Mouse (Mus musculus) forebrain, embryonic 14.5 days (tissue): ENCODE data around the gene Chl1. TPM values are rescaled to one million over a fixed set of nuclear protein-coding genes. Genes with fewer than 3 reads are reported as not detected.

ENCODE experiments used
- ATAC-seq: fragments of 200-750 bp; cut with Nextera tagmentation; 2 replicates; pipeline ENCODE4 v1.8.0; 2017; ENCODE audit warnings: mild to moderate bottlenecking, moderate library complexity
- DNase-seq: peaks from one replicate; pipeline ENCODE4 v3.0.0-alpha.2; 2015; ENCODE audit warnings: low spot score
- H3K27ac ChIP-seq: fragments of 300-500 bp; sonication (generic); 2 replicates; pipeline ENCODE4 v1.5.1; 2014; ENCODE audit warnings: low read depth, mild to moderate bottlenecking, control low read depth, low read length, moderate library complexity
- H3K27me3 ChIP-seq: fragments of 300-500 bp; sonication (generic); replicated peaks from 2 replicates; pipeline ENCODE4 v1.6.1; 2014; ENCODE audit warnings: low read length, control low read depth, mixed read lengths; ENCODE audit not compliant: control insufficient read depth, insufficient read depth
- H3K36me3 ChIP-seq: fragments of 300-500 bp; sonication (generic); 2 replicates; pipeline ENCODE4 v1.6.1; 2014; ENCODE audit warnings: low read length, control low read depth; ENCODE audit not compliant: control insufficient read depth, insufficient read depth
- H3K4me1 ChIP-seq: fragments of 300-500 bp; sonication (generic); 2 replicates; pipeline ENCODE4 v1.6.1; 2014; ENCODE audit warnings: antibody characterized with exemption, low read length, control low read depth; ENCODE audit not compliant: control insufficient read depth, insufficient read depth
- H3K4me2 ChIP-seq: fragments of 300-500 bp; sonication (generic); 2 replicates; pipeline ENCODE4 v1.6.1; 2014; ENCODE audit warnings: mild to moderate bottlenecking, control low read depth, low read length
- H3K4me3 ChIP-seq: fragments of 300-500 bp; sonication (generic); 2 replicates; pipeline ENCODE4 v1.5.1; 2014; ENCODE audit warnings: low read depth, low read length, control low read depth
- H3K9ac ChIP-seq: fragments of 300-500 bp; sonication (generic); 2 replicates; pipeline ENCODE4 v1.6.1; 2014; ENCODE audit warnings: mild to moderate bottlenecking, low read length, control low read depth, moderate library complexity
- H3K9me3 ChIP-seq: fragments of 300-500 bp; sonication (generic); replicated peaks from 2 replicates; pipeline ENCODE4 v1.6.1; 2016; ENCODE audit warnings: low read length, control low read depth, mixed read lengths; ENCODE audit not compliant: control insufficient read depth
- WGBS: fragments of 180-500 bp; shearing (Covaris S2); extraction: QIAGEN DNeasy Blood & Tissue Kit; methylation state at CpG from one replicate; pipeline ENCODE4 v1.1.7; 2014; 5-methylcytosine and 5-hydroxymethylcytosine counted together
- polyA plus RNA-seq: library from polyadenylated mRNA; unstranded; fragments of >200 nt; fragmentation: Nextera tagmentation; extraction: Ambion mirVana; gene quantifications from 2 replicates; pipeline ENCODE4 v1.2.1, GENCODE M21; 2014

Chl1 gene
- polyA plus RNA-seq, 1 experiment from 2014 or later, result 77.0 TPM

GRCm38 (mm10) chr6:103697349-103698028 lies 187.1 kb downstream of the Chl1 start:
- DNase-seq (peak; percentile 83), ATAC-seq (peak; percentile 48; the same call in 1 of the 2 replicates)
- 0 out of 2 replicates have a peak, but pooled peaks cover 7% of the 10 kb centered on the region for H3K36me3 ChIP-seq
- no peak overlapping the region for H3K9ac ChIP-seq
- H3K27me3 ChIP-seq, result no peaks in the 10 kb centered on the region
- WGBS, result 67% methylated on average over 7 of the region's 7 CpGs
- H3K4me3 ChIP-seq, result no peak overlapping the region
- H3K4me1 ChIP-seq, result no peaks in the 10 kb centered on the region
- H3K9me3 ChIP-seq, result no peaks in the 10 kb centered on the region
- no peak overlapping the region for H3K4me2 ChIP-seq
- no peak overlapping the region for H3K27ac ChIP-seq

DNA sequence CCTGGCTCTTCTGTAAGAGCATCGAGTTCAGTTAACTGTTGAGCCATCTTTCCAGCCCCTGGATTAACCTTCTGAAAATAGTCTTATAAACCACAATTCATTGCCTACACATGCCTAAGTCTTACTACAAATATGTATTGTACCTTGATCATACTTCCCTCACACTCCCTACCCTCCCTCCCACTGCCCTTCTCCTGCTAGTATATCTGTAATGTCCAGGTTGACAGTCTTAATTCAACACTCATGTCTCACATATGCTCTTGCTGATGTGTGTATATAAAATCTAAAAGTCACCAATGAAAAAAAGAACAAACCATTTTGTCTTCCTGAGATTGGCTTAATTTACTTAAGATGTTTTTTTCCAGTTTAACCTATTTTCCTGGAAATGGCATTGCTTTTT lies 189.1 kb downstream of the Chl1 start:
- Histone ChIP-seq H3K4me1 (no peaks in the 10 kb centered on the region), H3K9ac (no peak overlapping the region), H3K4me2 (no peak overlapping the region), H3K27me3 (no peaks in the 10 kb centered on the region), H3K36me3 (0 out of 2 replicates have a peak, but pooled peaks cover 7% of the 10 kb centered on the region), H3K27ac (no peak overlapping the region), H3K9me3 (no peaks in the 10 kb centered on the region), H3K4me3 (no peak overlapping the region)
- DNase-seq (no peak), ATAC-seq (no peak)
- WGBS, result 86% methylated on average over 1 of the region's 1 CpGs

- Histone ChIP-seq H3K9me3 (no peaks in the 10 kb centered on the region), H3K27me3 (no peaks in the 10 kb centered on the region), H3K4me3 (no peak overlapping the region), H3K4me1 (no peaks in the 10 kb centered on the region), H3K27ac (no peak overlapping the region), H3K9ac (no peak overlapping the region), H3K36me3 (0 out of 2 replicates have a peak, but pooled peaks cover 7% of the 10 kb centered on the region), H3K4me2 (no peak overlapping the region)
- ATAC-seq (no peak), DNase-seq (no peak)
- WGBS, result 90% methylated on average over 1 of the region's 1 CpGs
Observed at GRCm38 (mm10) chr6:103699895-103700294, 189.5 kb downstream of the Chl1 start.

DNA sequence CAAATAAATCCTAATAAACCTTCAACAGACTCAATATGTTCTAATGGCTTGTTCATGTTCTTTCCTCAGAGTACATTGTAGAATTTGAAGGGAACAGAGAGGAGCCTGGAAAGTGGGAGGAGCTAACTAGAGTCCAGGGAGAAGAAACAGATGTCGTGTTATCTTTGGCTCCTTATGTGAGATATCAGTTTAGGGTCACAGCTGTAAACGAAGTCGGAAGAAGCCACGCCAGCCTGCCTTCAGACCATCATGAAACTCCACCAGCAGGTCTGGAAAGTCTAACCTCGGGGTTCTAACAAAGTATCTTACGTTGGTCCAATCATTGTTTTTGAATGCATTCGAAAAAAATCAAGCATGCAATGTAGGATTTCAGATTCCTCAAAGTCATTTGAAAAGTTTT lies 189.9 kb downstream of the Chl1 start:
- no peak overlapping the region for H3K27ac ChIP-seq
- H3K4me2 ChIP-seq, result no peak overlapping the region
- 84% methylated on average over 7 of the region's 7 CpGs for WGBS
- no peaks in the 10 kb centered on the region for H3K27me3 ChIP-seq
- no peak for DNase-seq
- no peak for ATAC-seq
- H3K9me3 ChIP-seq, result no peaks in the 10 kb centered on the region
- H3K4me3 ChIP-seq, result no peak overlapping the region
- no peaks in the 10 kb centered on the region for H3K4me1 ChIP-seq
- 0 out of 2 replicates have a peak, but pooled peaks cover 7% of the 10 kb centered on the region for H3K36me3 ChIP-seq
- H3K9ac ChIP-seq, result no peak overlapping the region

GRCm38 (mm10) chr6:103706366-103706765 lies 196.0 kb downstream of the Chl1 start:
- H3K36me3 ChIP-seq, result peaks cover 7% of the 10 kb centered on the region; the same call in 1 of the 2 replicates
- WGBS, result 92% methylated on average over 3 of the region's 3 CpGs
- no peaks in the 10 kb centered on the region for H3K9me3 ChIP-seq
- H3K9ac ChIP-seq, result no peak overlapping the region
- H3K4me3 ChIP-seq, result no peak overlapping the region
- no peak overlapping the region for H3K4me2 ChIP-seq
- DNase-seq (no peak), ATAC-seq (no peak)
- no peak overlapping the region for H3K27ac ChIP-seq
- no peaks in the 10 kb centered on the region for H3K4me1 ChIP-seq
- no peaks in the 10 kb centered on the region for H3K27me3 ChIP-seq

DNA sequence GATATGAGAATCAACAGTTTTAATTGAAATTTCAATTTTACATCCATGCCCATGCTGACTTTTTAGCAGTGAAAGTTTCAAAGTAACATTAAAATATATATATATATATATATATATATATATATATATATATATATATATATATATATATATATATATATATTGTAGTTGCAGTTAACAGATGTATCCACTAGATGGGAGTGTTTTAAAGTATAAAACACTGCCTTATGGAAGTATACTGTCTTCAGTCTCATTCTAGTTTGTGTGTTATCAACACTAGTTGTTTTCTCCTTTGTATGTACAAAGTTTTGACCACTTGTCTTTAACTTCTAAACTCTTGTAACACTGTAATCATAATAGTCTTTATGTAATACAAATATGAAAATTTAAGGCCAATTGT lies 228.9 kb downstream of the Chl1 start:
- H3K9me3 ChIP-seq, result no peaks in the 10 kb centered on the region
- H3K4me1 ChIP-seq, result no peaks in the 10 kb centered on the region
- ATAC-seq (no peak), DNase-seq (peak; percentile 62)
- no peak overlapping the region for H3K4me2 ChIP-seq
- H3K27me3 ChIP-seq, result no peaks in the 10 kb centered on the region
- H3K9ac ChIP-seq, result no peak overlapping the region
- H3K27ac ChIP-seq, result no peak overlapping the region
- H3K4me3 ChIP-seq, result no peak overlapping the region
- no peaks in the 10 kb centered on the region for H3K36me3 ChIP-seq

DNA sequence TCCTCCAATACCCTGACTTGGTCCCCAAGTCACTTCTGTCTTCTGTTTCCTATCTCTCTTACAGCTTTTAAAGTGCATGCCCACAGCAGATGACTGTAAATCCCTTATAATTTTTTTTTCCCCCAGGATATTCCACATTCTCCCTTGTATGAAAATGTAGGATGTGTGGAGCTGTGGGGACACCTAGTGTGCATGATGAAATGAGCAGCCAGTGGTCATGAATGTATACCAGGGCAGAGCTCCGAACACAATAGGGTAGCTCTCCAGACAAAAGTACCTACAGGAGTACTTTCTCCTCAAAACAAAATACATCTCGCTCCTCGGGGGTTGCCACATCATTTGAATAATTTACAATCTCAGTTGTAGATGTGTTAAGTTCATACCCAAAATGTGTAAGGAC lies 232.4 kb downstream of the Chl1 start:
- Histone ChIP-seq H3K36me3 (no peaks in the 10 kb centered on the region), H3K4me2 (no peak overlapping the region), H3K4me1 (no peaks in the 10 kb centered on the region), H3K27me3 (no peaks in the 10 kb centered on the region), H3K9me3 (no peaks in the 10 kb centered on the region), H3K4me3 (no peak overlapping the region), H3K27ac (no peak overlapping the region), H3K9ac (no peak overlapping the region)
- WGBS, result 48% methylated on average over 3 of the region's 3 CpGs
- ATAC-seq (no peak), DNase-seq (peak; percentile 33)

DNA sequence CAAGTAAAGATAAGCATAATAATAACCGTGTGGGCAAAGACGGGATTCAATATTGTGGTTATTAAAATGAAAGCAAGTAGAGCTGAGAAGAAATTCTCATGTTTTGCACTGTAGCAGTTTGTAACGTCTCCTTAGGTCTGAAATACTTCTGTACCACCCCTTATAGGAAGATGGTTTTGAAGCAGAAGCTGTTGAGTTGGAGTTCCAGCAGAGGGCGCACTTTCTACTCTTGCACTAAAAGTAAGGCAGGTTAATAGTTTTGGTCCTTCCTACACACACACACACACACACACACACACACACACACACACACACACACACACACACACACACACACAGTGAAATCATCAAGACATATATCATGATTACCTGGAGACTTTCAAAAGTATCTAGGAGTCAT lies 235.7 kb downstream of the Chl1 start:
- Histone ChIP-seq H3K36me3 (no peaks in the 10 kb centered on the region), H3K4me2 (no peak overlapping the region), H3K4me3 (no peak overlapping the region), H3K27me3 (no peaks in the 10 kb centered on the region), H3K4me1 (no peaks in the 10 kb centered on the region), H3K27ac (no peak overlapping the region), H3K9ac (no peak overlapping the region), H3K9me3 (no peaks in the 10 kb centered on the region)
- WGBS, result 27% methylated on average over 4 of the region's 4 CpGs
- peak; percentile 58 for DNase-seq
- ATAC-seq, result no peak

DNA sequence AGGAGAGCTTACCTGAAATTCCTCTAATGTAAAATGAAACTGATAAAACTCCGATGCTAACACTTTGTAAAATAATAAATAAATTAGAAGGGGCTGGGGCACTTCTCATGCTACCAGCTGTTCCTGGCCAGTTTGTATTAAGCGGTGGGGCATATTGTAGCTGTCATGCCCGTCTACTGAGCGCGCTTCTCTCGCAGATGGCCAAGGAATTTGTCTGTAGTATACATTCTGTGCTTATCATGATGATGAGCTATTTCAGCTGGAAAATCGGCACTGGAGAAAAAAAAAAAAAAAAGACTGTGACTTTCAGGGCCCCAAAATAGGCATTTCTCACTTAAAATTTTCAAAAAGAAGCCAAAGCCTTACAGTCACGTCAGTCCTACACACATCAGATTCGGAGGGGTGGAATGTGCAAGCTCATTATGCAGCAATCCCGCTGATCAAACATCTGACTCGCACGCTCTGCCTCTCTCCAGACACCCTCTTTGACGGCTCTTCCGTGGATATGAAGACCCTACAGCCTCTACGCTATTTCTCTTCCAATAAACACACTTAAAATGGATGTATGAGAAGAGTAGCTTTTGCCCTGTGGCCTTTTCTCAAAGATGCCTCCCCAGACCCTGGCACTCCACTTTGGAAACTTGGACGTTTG lies 238.9 kb downstream of the Chl1 start:
- peak; percentile 77; the same call in 1 of the 2 replicates for ATAC-seq
- DNase-seq, result peak; percentile 44
- H3K9me3 ChIP-seq, result no peaks in the 10 kb centered on the region
- H3K27ac ChIP-seq, result no peak overlapping the region
- H3K36me3 ChIP-seq, result no peaks in the 10 kb centered on the region
- H3K9ac ChIP-seq, result no peak overlapping the region
- no peaks in the 10 kb centered on the region for H3K4me1 ChIP-seq
- WGBS, result 37% methylated on average over 16 of the region's 16 CpGs
- peak overlapping the region; percentile 8 for H3K4me2 ChIP-seq
- H3K4me3 ChIP-seq, result no peak overlapping the region
- no peaks in the 10 kb centered on the region for H3K27me3 ChIP-seq
